Mouse (Mus musculus) frontal cortex, postnatal 14 days (tissue): ENCODE measurements at regions not wholly inside any gene's neighbourhood (a gene's known extent, or its start where the extent isn't known, plus 50 kb on each side); places are given as distances from the start of the nearest gene placed in this dataset.

ENCODE experiments used
- DNase-seq, 2 experiments: peaks; one replicate each; pipeline ENCODE4 v3.0.0; 2022; ENCODE audit warnings: low spot score in 2 of 2

DNA sequence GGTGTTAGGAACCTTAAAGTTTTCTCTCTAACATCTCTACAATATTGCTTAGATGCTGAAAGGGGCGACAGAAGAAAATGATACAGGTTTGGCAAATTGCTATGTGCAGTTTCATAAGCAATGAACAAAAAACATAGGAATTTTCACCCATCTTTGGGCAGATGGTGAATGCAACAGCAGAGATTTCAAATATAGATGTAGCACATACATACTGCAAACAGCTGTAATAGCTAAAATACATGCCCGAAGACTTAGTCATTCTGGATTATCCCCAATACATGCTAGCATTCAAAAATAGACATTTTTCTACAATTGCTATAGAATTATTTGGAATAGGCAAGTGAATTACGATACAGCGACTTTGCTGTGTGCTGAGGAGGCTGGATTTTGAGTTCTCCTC lies 544.1 kb downstream of the D3Ertd751e start:
- no peak for DNase-seq

DNA sequence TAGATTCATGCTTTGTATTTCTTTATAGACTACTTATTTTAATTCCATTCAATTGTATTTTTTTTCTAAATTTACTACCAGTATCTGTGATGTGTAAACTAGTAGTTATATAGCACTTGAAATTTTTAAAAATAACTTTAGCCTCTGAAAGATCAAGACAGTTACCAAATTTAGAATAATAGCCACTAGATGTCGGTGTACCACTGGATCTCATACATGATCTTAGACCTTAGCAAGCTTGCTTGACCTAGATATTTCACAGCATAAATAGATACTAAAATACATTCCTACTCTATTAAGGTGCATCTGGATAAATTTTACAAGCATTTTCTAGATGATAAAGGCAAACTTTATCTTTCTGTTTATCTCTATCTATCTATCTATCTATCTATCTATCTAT lies 570.0 kb downstream of the D3Ertd751e start:
- DNase-seq, result no peak

DNA sequence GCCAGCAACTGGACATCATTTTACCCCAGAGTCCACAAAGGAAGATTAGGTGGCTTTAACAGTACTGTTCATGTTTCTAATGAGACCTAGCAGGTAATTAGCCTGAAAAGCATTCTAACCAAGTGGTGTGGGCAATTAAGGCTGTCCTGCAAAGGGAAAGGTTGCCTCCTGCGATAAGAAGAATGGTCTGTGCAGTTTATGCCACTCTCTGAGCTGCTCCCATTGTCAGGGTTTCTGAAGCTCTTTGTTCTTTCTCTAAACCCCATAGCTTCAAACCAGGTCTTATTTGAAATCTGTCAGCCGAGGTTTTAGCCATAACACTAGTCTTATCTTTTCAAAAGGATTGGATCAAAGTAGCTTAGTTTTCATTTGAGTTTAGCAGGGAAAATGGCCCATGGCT lies 585.3 kb downstream of the D3Ertd751e start:
- DNase-seq, result no peak

DNA sequence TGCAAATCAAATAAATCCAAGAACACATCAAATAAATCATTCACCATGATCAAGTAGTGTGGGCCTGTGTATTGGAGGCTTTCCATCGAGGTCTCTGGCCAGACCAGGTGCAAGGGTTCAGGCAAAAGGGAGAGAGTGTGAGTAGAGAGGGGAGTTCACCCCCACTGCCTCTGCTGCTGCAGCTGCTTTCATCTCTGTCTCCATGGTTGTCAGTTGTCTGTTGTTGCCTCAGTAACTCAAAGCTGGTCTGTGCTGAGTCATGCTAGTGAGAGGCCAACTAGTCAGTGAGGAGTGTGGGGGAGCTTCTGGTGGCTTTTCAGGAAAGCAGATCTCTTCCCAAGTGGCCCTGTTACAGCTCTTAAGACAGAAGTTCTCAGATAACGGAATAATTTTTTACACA lies 600.4 kb downstream of the D3Ertd751e start:
- no peak for DNase-seq

DNA sequence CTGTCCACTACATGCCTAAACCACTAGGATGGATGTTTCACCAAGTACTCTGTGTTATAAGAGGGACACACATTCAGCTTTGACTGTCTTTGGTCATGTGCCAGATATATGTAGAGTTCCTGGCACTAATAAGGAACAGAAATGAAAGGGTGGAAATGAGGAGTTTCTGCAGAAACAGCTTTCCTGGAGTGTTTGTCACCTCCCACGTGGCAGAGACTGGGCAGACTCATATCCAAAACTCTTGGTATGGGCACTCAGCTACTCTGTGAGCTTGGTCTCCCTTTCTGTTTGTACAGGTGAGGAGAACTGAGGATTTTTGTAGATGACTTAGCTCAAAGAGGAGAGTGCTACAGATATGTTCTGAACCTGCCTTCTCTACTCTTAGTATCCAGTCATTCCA lies 634.4 kb downstream of the D3Ertd751e start:
- DNase-seq, result no peak

DNA sequence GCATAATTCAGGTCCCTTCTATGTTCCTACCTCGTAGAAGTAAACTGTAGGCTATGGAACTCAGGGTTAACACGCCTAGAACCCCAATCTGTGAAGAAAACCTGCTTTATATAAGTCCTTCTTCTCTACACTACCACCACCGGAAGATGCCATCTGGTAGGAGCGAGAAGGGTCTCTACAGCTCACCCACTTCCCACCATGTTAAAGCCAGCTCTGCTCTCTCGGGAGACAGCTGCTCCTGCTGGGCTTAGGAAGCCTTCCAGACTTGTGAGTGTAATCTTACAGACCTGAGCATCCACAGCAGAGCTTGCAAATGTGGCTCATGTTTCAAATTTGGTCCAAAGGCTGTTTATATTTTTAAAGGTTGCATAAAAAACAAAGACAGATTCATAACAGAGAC lies 639.7 kb downstream of the D3Ertd751e start:
- peak in 1 of 2 experiments; percentile 14 for DNase-seq

DNA sequence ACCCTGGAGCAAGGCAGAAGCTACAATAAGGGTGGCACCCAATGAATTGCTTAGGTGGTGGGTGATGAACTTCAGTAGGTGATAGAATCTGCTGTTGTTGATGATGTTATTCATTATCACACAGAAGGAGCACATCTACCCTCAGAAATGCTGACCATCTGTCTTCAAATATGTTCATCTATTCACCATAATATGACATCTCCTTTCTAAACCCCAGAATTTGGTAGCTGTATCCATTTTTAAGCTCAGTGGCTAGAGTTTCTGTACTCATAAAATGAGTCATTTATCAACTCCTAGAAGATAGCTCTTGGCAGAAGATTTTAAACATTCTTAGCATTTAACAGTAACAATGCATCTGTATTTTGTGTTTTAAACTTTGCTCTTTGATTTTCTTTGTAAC lies 660.3 kb downstream of the D3Ertd751e start:
- no peak for DNase-seq

DNA sequence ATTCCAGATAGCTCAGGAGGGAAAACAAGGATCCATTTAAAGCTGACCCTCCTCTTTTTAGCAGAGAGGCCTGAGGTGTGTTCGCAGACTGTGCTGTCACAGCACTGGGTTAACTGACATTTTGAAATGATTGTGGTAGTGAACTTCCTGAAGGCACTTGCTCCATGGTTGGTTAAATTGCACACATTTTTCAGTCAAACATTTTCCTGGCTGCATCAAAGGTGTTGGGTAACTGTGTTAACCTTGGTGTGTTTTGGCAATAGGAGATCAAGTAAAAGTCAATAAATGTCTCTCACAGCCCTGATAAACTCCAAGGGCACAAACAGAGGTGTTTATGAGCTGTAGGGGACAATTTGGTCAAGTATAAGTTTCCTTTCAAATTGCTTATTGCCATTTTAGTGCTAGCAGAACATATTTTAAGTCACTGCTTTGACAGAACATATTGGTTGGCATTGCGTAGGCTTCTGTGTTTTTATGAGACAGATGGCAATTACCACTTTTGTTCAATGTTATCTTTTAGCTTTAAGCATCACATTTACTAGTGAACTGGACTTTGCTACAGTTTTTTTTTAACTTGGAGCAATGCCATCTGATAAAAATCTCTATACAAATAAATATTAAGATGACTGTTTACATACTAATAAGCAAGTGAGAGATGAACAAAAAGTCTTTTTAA lies 666.7 kb downstream of the D3Ertd751e start:
- DNase-seq, result no peak

DNA sequence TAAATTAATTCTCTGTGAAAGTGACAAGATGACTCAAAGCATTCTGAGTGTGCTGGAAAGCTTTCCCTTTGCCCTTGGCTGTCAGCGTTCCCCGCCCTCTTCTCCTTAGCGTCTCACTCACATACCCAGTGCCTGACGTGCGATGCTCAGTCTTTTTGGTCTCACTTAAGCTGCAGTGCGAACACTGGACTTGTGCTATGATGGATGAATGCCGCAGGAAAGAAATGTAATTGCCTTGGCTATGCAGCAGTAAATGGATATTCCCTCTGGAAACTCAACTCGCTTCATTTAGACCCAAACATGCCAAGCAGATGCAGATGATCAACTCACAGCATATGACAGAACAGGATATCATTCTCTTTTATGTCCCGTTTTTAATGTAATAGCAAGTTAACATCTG lies 685.0 kb downstream of the D3Ertd751e start:
- no peak for DNase-seq

DNA sequence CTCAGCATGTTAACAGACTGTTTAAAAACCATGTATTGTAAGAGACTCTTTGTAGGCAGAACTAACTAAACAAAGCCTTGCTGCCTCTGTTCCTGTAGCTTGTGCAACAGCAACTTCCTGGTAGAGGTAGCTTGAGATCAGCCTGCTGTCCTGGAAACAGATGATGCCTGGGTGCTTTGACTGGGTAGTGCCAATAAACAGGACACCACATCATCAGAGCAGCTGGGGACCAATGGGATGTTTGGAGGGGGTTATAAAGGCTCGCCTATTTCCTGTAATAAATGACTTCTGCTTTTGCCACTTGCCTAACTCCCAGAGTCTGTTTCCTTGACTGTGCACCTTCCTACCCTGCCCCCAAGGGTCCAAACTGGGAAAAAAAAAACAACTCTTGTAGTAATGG lies 707.2 kb downstream of the D3Ertd751e start:
- DNase-seq, result no peak

DNA sequence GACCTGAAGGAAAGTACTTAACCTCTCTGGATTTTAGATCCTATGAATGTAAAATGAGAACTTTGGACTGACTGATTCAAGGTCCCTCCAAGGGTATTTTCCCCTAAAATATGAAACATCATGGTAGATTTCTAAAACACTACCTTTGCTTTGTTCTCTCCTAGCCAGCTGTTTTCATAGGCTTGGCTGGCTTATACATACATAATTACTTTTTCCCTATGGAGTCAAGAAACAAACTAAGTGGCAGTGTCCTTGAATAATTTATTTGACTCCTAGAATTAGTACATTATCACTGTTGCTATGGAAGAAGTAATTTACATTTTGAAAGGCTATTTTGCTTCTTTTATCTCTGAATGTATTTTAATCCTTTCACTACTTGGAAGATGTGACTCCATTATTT lies 721.9 kb downstream of the D3Ertd751e start:
- no peak for DNase-seq

DNA sequence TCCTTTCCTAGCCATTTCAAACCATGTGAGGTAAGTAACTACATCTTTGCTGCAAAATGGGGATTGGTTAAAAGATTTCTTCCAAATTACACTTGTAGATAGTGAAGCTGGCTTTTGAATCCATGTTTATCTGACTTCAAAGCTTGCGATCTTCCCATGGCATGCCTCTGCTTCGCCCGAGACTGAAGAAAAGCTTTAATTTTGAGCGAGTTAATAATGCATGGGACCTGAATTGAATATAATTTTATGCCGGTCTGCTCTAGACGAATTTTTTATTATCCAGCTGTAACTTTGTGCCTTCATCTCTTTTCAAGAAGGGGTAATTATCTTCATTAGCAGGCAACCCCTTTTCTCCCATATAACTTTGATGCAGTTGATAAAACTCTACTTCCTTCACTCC lies 724.7 kb downstream of the D3Ertd751e start:
- DNase-seq, result no peak

DNA sequence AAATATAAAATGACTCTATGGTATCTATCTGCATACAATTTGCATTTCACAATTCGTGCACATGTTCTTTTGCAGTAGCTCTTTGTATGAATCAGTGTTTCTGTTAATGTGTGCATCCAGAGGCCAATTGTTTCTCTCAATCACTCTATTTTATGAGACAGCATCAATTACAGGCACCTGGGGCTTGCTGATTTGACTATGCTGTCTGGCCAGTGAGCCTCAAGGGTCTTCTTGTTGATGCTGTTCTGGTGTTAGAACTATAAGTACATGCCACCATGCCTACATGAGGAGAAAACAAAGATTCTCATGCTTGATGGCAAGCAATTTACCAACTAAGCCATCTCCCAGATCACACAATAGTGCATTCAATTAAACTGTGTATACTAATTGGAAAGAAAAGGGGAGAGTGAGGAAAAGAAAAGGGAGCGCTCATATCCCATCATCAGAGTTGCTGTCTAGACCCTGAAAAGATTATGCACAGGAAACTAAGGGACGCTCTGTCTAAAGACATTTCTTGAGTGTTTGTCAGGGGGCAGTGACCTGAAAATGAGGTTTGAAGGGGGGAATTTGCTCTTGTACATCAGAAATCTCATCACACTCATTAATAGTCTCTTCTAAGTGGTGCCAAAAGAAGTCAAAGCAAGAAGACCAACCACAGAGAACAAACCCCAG lies 772.6 kb downstream of the D3Ertd751e start:
- DNase-seq, result no peak

DNA sequence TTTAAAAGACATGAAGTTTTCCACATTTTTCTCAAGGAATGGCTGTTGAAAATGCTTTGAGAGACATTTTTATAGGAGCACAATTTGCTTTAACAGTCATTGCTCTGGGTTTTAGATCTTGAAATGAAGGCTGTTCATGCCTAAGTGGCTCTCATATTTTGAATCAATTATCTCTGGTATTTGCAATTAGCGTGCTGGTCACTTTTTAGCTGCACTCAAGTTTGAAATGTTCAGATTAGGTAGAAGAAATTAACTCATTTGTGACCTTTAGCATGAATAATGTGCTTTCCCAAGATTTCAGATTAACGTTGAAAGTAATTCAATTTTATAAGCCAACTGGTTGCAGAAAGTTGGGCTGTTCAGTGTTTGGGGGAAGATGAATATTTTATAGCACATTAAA lies 773.9 kb downstream of the D3Ertd751e start:
- no peak for DNase-seq

DNA sequence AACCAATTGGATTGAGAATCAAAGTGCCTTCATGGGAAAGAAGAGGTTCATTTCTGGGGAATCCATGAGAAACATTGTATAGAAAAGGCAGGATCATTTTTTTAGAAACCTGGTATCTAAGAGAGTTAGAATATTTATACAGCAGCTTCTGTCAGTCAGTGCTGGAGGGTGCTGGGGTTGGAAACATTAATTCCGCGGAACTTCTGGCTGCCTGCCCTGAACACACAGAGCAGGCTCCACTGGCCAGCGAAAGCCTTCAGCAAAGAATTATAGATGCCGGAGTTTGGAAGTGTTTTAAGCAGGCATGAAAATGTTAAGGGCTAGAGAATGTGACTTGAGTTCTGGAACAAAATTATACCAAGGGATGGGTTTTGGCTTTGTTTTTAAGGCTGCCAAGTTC lies 789.0 kb downstream of the D3Ertd751e start:
- peak in 1 of 2 experiments; percentile 10 for DNase-seq

DNA sequence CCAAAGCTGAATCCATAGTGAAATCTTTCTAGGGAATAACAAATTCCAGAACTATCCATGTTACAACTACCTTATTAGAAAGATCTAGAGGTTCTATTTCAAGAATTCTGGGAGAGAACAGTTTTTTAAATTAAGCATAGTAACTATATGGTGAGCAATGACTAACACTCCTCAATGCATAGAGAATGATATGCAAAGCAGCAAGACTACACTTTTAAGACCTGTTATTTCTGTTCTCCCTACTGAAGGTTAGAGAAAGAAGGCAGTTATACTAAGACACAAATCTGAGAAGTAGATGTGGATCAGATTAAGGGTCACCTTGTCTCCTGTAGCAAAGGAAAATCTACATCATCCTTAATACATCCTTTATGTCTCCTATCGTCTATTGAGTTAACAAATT lies 824.3 kb downstream of the D3Ertd751e start:
- no peak for DNase-seq

DNA sequence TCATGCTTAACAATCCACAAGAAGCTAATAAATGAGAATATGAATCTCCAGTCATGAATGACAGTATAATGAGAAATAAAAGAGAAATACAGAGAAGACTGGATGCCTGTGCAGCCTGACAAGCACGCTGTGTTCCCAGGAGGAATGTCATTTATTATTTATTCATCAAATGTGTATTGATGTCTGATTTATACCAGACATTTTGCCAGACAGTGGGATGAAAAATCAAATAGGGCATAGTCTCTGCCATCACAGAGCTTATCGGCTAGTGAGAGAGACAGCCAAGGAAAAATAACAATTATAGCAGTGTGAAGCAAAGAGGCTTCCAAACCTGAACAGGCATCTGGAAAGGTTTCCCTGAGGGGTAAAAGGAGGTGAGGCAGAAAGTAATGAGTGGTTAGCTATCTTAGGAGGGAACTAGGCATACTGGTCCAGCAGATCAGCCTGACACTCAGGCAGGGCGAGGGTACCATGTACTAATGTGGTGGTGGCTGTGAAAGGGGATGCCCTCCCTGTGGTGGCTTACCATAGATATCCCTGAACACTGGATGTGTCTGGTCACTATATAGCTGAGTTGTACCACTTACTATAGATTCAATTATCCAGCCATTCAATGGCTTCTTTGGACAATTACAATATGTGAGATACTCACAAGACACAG lies 828.1 kb downstream of the D3Ertd751e start:
- no peak for DNase-seq

DNA sequence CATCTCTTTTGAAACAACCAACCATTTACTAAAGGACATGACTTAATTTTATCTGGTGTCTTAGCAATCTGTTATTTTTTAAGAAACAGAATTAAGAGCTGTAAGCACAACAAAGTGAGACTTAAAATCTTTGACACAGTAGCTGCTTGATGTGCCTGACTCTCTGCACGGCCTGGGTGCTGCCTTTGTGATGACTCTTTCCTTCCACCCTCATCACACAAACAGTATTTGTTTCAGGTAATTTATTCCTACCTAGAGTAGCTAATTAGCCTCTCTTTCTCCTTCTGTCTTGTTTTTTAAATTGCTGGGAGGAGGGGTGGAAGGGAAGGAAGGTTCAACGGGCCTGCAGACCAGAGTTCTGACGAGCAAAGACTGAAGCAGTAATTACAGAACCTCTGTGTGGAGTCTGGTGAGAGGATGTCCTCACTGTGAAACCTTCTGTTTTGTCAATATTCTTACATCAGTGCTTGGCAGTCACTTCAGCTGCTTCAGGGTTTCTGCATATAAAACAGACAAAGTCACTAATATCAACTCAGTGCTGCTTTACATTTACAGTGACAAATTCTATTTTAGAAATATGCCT lies 829.6 kb downstream of the D3Ertd751e start:
- no peak for DNase-seq

DNA sequence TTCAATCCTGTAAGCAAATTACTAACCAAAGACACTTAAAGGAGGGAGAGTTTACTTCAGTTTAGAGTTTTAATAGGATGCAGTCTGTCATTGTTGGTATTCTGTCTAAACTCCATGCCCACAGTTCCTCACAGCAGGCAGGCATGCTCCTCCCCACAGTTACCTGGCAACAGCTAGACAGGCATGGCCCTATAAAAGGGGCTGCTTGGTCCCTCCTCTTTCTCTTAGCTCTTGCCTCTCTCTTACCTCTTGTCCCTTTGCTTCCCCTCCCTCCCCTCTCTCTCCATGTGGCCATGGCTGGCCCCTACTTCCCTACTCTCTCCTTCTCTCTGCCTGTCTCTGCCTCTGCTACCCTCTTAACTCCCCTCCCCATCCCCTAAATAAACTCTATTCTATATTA lies 830.7 kb downstream of the D3Ertd751e start:
- no peak for DNase-seq

DNA sequence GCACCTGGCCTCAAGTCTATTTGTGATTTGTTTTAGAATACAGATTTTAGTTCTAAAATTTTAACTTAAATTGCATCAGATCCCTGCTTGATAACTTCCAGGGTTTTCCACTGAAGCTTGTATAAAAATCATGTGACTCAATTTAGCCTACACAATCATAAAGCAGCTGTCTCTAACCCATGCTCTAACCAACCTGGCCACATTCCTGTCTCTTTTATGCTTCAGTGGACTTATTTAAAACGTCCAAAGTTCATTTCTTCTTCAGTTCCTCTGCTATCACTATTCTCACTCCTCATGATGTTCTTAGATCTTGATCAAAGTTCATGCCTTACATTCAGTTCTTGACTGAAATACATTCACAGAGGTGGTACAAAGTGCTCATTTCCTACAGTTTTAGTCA lies 839.9 kb downstream of the D3Ertd751e start:
- no peak for DNase-seq

DNA sequence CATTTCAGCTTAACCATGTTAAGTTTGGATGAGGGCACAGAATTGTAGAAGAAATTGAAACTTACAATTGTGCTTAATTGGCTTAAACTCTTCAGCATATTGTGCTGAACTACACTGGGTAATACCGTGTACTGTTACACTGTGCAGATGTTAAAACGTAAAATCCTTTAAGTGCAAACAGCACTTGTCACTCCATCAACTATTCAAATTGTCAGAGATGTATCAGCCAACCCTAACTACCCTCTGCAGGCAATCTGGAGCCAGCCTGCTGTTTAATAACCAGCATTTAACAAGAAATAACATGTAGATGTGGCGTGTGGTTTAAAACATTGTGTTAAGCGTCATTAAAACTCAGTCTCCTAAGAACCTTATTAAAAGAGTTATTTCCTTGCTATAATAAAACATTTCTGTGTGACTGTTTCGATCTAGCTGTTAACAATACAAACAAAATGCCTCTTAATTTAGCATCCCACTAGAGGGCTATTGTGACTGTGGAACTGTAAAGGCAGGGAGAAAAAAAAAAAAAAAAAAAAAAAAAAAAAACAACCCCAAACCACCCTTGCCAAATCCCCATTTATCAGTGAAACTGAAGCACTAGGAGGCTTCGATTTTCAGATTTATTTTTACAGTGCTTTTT lies 845.0 kb downstream of the D3Ertd751e start:
- no peak for DNase-seq

DNA sequence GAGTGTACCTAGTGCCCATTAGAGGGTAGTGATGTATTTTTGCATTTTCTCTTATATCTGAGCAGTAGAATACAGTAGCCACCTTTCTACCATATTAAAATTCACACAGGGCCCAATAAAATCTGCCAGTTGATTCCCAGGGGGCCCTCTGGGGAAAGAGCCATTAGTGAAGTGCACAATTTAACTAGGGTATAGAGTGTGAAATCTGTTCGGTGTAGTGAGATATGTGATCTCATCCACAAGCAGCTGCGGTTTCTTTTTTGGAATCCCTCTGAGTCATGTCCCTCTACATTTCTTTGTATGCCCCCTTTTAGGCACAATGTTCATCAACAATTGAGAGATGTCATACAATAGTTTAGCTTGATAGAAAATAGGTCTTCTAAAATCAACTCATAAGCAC lies 847.1 kb downstream of the D3Ertd751e start:
- no peak for DNase-seq
